Mouse (Mus musculus) inflammation-experienced regulatory T-cells, adult 16 weeks (primary cell): ENCODE results near the gene Lrp2bp. TPM values are rescaled to one million over a fixed set of nuclear protein-coding genes. Genes with fewer than 3 reads are reported as not detected.

Experiments
- polyA plus RNA-seq: library from polyadenylated mRNA; unstranded; fragments of 100-300 nt; shearing (Covaris generic); gene quantifications from one replicate; pipeline ENCODE4 v1.2.1, GENCODE M21; 2017

Gene Lrp2bp
- polyA plus RNA-seq: not detected

GRCm38 (mm10) chr8:45999138-45999783 lies at the start of gene Lrp2bp:
Gene Lrp2bp, plus strand, starts transcription at chr8:45999303.

GRCm38 (mm10) chr8:45975126-45975836 lies 23.8 kb upstream of the Lrp2bp start, which contains the start of the genes 1700029J07Rik and Ufsp2:
Gene 1700029J07Rik, minus strand, starts transcription at chr8:45975252.
Gene Ufsp2, plus strand, starts transcription at chr8:45975528.

DNA sequence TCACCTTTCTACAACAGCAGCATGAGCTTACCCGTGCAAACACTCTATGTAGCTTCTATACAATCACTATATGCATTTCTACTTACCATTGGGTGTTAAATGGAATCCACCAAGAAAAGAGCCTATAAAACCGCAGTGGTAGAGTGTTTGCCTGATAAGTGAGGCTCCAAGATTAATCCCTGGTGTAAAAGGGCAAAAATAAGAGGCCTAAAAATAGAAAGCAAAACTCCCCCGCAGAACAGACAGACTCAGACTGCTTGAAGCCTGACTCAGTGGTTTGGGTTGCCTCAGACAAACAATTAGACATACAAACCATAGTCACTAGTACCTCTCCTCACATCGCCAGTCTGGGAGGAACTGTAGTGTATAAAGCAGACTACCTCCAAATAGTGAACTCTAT lies 6.5 kb downstream of the Lrp2bp start, which contains the start of gene Ankrd37:
Gene Ankrd37 (minus strand): TSS at position 112 of the 400 bp plus-strand sequence.

Other genes with a start within 250 kb of the Lrp2bp start
- gene Pdlim3, start 113.8 kb upstream of the Lrp2bp start, polyA plus RNA-seq: not detected
- gene Ccdc110, start 64.7 kb upstream of the Lrp2bp start, polyA plus RNA-seq: not detected
- gene 1700029J07Rik, start 24.1 kb upstream of the Lrp2bp start, polyA plus RNA-seq: 3.0 TPM
- gene Ufsp2, start 23.8 kb upstream of the Lrp2bp start, polyA plus RNA-seq: 52.7 TPM
- gene Ankrd37, start 6.4 kb downstream of the Lrp2bp start, polyA plus RNA-seq: 24.9 TPM
- gene Cfap97, start 152.5 kb downstream of the Lrp2bp start, polyA plus RNA-seq: 40.4 TPM
- 4.5 TPM for gene Snx25, start 152.9 kb downstream of the Lrp2bp start, polyA plus RNA-seq
- gene Slc25a4, start 212.0 kb downstream of the Lrp2bp start, polyA plus RNA-seq: 131 TPM